ENCODE assay signal across 26 mouse cellular contexts in genomic region chr6:115918615-115919014, GRCm38 (mm10). TPM values are rescaled to one million over a fixed set of nuclear protein-coding genes. Genes with fewer than 3 reads are reported as not detected.
"Had no signal": no experiment of that assay in that cellular context is flagged by ENCODE, and none has a peak within 500 bp of the region (broad histone marks: within the 10 kb centered on the region; RNA-seq: fewer than 3 reads in every experiment).

No protein-coding gene starts in this region.

- H3K27me3 ChIP-seq: kidney, embryonic 15.5 days; limb, embryonic 12.5 days; limb, embryonic 15.5 days; neural tube, embryonic 12.5 days; neural tube, embryonic 15.5 days; stomach, embryonic 15.5 days had no signal

- H3K4me1 ChIP-seq: limb, embryonic 12.5 days; limb, embryonic 15.5 days; stomach, embryonic 15.5 days had no signal

- H3K36me3 ChIP-seq: stomach, embryonic 15.5 days had no signal

- H3K9me3 ChIP-seq: kidney, embryonic 15.5 days; limb, embryonic 12.5 days; limb, embryonic 15.5 days; neural tube, embryonic 12.5 days; neural tube, embryonic 15.5 days; stomach, embryonic 15.5 days had no signal

- H3K4me3 ChIP-seq: kidney, embryonic 15.5 days; limb, embryonic 12.5 days; limb, embryonic 15.5 days; neural tube, embryonic 12.5 days; neural tube, embryonic 15.5 days; stomach, embryonic 15.5 days had no signal

- DNase-seq: kidney, adult 11 months; kidney, adult 8-10 months; kidney, postnatal 10 days; kidney, postnatal 36 days; left cerebral cortex, postnatal 4 days; lung, embryonic 14.5 days; midbrain, embryonic 14.5 days; right cerebral cortex, adult 18-20 months; right cerebral cortex, postnatal 14 days; right cerebral cortex, postnatal 4 days; thymus, postnatal 25 days had no signal

- H3K4me2 ChIP-seq: kidney, embryonic 15.5 days; limb, embryonic 12.5 days; limb, embryonic 15.5 days; lung, embryonic 14.5 days; midbrain, embryonic 11.5 days; neural tube, embryonic 12.5 days; neural tube, embryonic 15.5 days; stomach, embryonic 15.5 days had no signal

- H3K9ac ChIP-seq: kidney, embryonic 15.5 days; limb, embryonic 12.5 days; limb, embryonic 15.5 days; lung, embryonic 14.5 days; neural tube, embryonic 12.5 days; neural tube, embryonic 15.5 days; stomach, embryonic 15.5 days had no signal

- ATAC-seq: lung, postnatal 0 days had no signal

- H3K27ac ChIP-seq: kidney, embryonic 15.5 days; limb, embryonic 12.5 days; limb, embryonic 15.5 days; macrophage; neural tube, embryonic 12.5 days; neural tube, embryonic 15.5 days; stomach, embryonic 15.5 days had no signal

RNA-seq across cellular contexts. Expression of gene Rho, which starts 12.9 kb away (rescaled TPM):
- polyA plus RNA-seq: liver, embryonic 16.5 days; macrophage; midbrain, embryonic 11.5 days had no signal

RNA-seq across cellular contexts. Expression of gene H1foo, which starts 26.1 kb away (rescaled TPM):
- total RNA-seq: layer of hippocampus, adult 8-10 months; layer of hippocampus, postnatal 10 days; left cerebral cortex, adult 8-10 months; left cerebral cortex, postnatal 14 days; left cerebral cortex, postnatal 4 days; megakaryocyte, adult 5-6 weeks had no signal
- polyA plus RNA-seq: kidney, embryonic 15.5 days; limb, embryonic 12.5 days; limb, embryonic 15.5 days; liver, embryonic 16.5 days; lung, embryonic 14.5 days; lung, postnatal 0 days; macrophage; midbrain, embryonic 11.5 days; midbrain, embryonic 14.5 days; neural tube, embryonic 12.5 days; neural tube, embryonic 15.5 days; stomach, embryonic 15.5 days had no signal
